Mouse (Mus musculus): ENCODE results near the gene Rhox4a2.
"Not testable (repeated sequence)": the region's sequence is repeated elsewhere in the genome, so short reads cannot be mapped to it uniquely, and the experiment has no call there.

Rhox4a2 gene

DNA sequence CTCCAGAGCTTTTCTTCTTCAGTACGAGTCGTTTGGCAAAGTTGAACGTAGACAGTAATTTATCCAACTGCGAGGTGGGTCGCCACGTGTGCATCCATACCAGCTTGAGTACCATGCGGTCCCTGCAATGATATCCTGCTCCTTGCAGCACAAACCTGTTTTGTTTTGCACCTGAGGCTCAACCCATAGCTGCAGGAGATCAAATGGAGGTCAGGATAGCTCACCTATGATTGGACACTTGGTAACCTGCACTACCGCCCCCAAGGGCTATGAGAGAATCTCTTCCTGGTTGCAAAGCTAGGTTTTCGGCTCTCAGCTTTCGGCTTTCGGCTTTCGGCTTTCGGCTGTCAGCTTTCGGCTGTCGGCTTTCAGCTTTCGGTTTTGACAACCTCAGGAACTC is at the start of gene Rhox4a2:
Gene Rhox4a2 (plus strand): TSS at position 301 of the 400 bp plus-strand sequence.
- not testable (repeated sequence) for DNase-seq (ENCODE audit: low read depth, low spot score)

DNA sequence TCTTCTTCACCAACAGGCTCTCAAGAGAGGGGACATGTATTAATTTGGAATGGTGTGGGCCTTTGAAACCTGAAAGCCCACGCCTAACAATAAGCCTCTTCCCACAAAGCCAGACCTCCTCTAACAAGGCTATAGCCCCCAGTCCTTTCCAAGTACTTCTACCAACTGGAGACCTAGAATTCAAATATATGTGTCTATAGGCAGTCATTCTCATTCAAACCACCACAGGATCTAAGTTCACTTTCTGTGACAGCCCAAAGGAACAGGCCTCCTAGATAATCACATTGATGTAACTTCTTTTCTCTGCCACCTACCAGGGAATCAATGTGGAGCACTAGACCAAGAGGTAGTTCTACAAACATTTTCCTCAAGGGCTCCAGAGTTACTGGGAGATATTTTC is 10.9 kb upstream of the Rhox4a2 start, which contains the start of gene Rhox3a2:
Gene Rhox3a2 (plus strand): TSS at position 301 of the 400 bp plus-strand sequence.
- DNase-seq (ENCODE audit: low read depth, low spot score): not testable (repeated sequence)

DNA sequence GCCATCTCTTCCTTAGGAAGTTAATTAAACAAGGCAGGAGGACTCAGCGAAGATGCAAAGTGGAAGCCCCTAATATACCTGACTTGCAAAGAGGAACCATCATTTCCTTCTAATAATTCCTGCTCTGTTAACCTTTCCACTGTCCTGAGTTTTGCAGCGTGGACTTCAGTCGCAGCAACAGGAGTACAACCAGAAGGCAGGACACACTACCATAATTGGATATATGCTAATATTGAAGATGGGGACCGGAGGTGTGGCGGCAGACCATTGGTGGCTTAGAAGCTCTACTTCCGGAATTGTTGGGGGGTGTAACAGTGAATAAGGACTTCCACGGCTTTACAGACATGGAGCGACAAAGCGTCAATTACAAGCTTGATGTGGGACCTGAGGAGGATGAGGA is 21.1 kb downstream of the Rhox4a2 start, which contains the start of gene Rhox2b:
Gene Rhox2b (plus strand): TSS at position 301 of the 400 bp plus-strand sequence.
- DNase-seq (ENCODE audit: low read depth, low spot score): not testable (repeated sequence)

DNA sequence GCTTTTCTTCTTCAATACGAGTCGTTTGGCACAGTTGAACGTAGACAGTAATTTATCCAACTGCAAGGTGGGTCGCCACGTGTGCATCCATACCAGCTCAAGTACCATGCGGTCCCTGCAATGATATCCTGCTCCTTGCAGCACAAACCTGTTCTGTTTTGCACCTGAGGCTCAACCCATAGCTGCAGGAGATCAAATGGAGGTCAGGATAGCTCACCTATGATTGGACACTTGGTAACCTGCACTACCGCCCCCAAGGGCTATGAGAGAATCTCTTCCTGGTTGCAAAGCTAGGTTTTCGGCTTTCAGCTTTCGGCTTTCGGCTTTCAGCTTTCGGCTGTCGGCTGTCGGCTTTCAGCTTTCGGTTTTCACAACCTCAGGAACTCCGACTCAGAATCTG is 41.5 kb downstream of the Rhox4a2 start, which contains the start of gene Rhox4b:
Gene Rhox4b (plus strand): TSS at position 301 of the 400 bp plus-strand sequence.
- not testable (repeated sequence) for DNase-seq (ENCODE audit: low read depth, low spot score)

Data from forelimb bud, embryonic 11.5 days (tissue).